Mouse (Mus musculus) cerebellum, adult 9-11 months (tissue): ENCODE measurements at regions not wholly inside any gene's neighbourhood (a gene's known extent, or its start where the extent isn't known, plus 50 kb on each side); places are given as distances from the start of the nearest gene placed in this dataset.

ENCODE experiments used
- DNase-seq: peaks from one replicate; pipeline ENCODE4 v3.0.0; 2022

DNA sequence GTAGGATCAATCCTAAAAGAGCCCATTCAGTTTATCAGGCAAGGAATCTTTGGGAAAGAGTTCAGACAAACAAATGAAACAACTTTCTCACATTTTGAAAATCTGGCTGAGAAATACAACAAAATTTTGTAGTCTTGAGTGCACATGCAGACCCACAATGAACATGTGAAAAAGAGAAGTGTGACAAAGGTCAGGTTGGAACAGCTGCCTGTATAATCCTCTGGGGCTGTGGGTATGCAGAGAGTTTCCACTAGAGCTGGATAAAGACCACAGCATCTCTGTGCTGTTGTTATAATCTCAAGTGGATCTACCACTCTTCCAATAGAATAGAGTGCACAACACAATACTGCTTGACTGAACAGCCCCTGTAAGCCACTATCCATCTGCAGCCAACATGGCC, 482.3 kb downstream of the Irx1 start:
- no peak for DNase-seq

DNA sequence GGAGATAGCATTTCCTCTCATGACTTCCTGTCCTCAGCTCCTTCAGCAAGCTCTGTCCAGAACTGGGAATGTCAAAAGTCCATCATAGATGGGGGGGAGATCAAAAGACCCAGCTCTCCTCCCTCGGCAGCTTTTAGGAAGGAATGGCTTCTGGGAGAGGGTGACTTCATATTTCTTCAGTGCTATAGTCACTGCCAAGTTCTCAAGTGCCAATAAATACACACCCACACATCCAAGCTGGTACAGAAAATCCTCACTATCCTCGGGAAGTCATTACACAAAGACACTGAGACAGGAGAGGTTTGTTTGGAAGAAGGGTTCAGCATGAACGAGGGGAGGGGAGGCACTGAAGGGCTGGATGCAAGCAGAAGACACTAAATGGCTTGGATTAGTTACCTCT, 502.0 kb downstream of the Irx1 start:
- no peak for DNase-seq

DNA sequence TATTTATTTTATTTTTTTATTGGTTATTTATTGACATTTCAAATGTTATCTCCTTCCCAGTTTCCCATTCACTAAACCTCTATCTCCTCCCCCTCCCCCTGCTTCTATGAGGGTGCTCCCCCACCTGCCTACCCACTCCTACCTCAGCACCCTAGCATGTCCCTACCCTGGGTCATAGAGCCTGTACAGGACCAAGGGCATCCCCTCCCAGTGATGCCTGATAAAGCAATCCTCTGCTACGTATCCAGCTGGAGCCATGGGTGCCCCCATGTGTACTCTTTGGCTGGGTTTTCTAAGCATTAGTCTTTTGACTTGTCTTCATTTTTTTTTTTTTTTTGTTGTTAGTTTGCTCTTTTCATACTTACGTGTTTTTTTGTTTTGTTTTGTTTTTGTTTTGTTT, 502.9 kb downstream of the Irx1 start:
- no peak for DNase-seq

GRCm38 (mm10) chr13:71460097-71460496, 503.4 kb downstream of the Irx1 start:
- no peak for DNase-seq

GRCm38 (mm10) chr13:71459022-71459536, 504.4 kb downstream of the Irx1 start:
- DNase-seq, result no peak

- peak; percentile 11 for DNase-seq
These were observed 505.2 kb downstream of the Irx1 start for GRCm38 (mm10) chr13:71458061-71458935.

GRCm38 (mm10) chr13:71457550-71457949, 506.0 kb downstream of the Irx1 start:
- no peak for DNase-seq

DNA sequence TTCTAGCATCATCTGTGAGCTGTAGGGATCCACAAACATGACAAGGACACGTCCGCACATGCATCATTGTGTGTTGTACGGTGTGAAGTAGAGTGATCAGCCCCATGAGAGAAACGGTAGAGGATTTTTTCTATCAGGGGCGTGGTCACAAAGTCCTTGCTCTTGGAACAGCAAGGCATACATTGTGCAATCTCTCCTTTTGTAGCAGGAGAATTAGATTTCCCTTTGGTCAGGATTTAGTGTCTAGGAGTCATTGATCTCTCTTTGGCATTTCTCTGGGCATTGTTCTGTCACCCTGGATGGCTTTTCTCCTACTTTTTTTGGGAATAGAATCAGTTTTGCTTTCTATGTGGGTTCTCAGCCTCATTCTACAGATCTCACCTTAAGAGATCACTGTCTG, 511.3 kb downstream of the Irx1 start:
- DNase-seq, result no peak

- DNase-seq, result no peak
These were observed 525.9 kb downstream of the Irx1 start for GRCm38 (mm10) chr13:71437601-71438099.

DNA sequence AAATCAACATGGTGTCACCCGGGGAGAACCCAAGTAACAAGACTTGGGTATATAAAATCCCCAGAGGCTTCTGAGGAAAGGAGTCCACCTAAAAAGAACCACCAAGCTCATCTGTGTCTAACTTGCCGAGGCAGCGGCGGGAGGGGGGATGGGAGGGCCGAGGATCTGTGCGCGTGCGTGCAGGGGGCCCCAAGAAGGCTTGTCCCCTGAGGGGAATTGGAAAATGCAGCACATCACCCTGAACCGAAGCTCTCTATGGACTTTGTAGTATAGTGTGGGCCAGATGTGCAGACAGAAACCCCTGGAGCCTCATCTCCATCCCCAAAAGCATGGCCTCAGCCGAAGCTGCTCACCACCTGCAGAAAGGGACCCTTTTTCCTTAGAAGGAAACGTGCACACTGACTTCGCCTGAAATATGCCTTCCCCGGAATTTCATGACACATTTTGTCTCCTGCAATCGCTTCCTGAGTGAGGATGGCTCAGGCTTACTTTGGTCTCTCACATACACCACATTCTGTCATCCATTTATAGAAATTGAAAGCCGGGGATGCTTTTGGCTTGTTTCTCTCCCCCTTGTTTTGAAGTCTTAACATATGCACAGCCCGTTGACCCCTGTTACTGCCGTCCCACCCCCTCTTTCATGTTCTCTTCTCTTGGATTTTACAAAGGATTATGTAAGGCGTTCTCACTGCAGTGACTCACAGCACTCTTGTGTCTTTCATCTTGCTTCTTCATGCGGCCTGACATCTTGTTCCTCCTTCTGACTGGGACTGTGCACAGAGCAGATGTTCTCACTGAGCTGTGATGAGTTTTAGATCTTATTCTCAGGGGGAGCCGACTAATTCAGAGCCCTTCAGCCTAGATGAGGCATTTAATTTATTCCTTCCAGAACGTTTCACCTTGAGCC, 559.6 kb downstream of the Irx1 start:
- DNase-seq, result no peak

GRCm38 (mm10) chr13:71393716-71394309, 552.2 kb upstream of the Adamts16 start:
- DNase-seq, result no peak

DNA sequence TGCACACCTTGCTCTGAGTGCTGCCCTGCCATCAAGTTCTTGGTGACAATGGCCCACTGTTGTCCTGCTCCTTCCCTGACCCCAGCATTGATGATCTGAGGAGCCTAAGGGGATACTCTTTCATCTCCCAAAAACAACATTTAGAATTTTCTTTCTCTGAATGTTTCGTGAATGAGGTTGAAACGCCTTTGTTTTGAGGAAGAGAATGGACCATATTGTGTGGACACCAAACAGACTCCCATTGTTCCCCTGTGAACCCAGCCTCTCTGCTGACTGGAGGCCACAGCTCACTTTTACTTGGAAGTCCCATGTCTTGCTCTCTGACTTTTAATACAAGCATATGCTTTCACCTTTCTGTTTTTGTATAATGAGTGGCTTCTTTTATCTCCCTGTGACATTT, 537.0 kb upstream of the Adamts16 start:
- DNase-seq, result no peak

DNA sequence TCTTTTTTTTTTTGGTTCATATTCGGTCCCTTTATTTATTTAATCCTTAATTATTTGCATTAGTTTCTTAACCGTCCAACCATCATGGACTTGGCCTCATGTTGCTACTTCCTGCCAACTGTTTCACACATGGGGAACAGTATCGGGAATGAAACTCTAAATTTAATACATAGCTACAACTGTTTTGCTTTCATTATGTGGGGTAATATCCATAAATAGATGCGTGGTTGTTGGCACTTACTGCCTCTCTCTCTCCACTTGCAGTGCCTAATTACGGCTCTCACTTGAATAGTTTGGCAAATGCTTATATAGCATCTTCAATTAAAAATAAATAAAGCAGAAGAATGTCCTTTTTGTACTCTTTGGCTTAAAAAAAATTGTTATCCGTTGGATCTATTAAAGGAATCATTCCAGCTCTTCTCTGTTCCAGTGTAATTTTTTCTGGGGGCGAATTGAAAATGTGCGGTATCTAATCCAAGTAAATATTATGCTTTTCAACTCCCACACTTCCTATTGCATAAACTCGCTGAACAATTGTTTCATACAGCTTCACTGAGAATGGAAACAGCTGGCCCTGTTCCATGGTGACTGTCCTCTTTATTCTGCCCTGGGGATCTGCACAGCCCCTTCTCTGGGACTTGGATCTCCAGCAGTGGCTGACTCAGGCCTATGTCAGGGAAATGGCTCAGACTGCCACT, 534.4 kb upstream of the Adamts16 start:
- peak; percentile 4 for DNase-seq

- DNase-seq, result no peak
These were observed 531.4 kb upstream of the Adamts16 start for GRCm38 (mm10) chr13:71372701-71373685.

DNA sequence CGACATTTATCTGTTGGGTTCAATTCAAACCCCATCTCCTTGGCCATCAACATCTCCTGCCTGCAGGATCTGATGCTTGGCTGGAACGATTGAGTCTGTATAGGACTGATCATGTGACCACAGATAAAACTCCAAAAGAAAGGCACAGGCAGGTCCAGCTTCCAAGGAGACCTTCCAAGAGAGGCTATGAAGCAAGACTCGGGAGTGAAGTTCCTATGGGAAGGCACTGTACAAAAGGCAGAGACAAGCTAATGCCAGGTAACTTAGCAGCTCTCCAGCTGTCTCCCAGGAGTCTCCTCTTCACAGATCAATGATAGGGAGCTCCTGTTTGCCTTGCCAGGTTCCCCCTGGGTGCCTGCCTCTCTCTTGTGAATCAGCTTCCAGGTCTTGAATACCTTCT, 528.2 kb upstream of the Adamts16 start:
- no peak for DNase-seq

GRCm38 (mm10) chr13:71365261-71365660, 523.6 kb upstream of the Adamts16 start:
- DNase-seq, result no peak

GRCm38 (mm10) chr13:71362311-71362710, 520.7 kb upstream of the Adamts16 start:
- DNase-seq, result no peak

- no peak for DNase-seq
These were observed 517.5 kb upstream of the Adamts16 start for GRCm38 (mm10) chr13:71359112-71359511.

GRCm38 (mm10) chr13:71350787-71351186, 509.2 kb upstream of the Adamts16 start:
- DNase-seq, result no peak

- DNase-seq, result no peak
These were observed 501.3 kb upstream of the Adamts16 start for GRCm38 (mm10) chr13:71342921-71343320.

DNA sequence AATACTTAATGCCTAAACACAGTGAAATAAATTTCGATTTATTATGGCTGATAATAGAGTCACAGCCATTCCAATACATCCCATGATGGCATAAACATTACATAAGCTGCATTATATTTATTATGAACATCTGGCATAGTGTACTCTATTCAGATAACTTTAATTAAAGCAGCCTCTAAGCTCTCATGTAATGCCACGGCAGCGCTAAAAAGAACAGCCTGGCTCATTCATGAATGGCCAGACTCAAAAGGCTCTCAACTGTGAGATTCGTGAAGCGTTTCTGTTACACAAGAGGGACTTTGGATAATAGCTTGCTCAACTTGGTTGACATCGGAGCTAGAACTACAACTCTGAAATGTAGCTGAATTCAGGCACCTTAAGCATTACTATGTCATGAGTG, 497.1 kb upstream of the Adamts16 start:
- DNase-seq, result no peak
